In genomic region chr11:87686407-87686806, GRCm38 (mm10) we compare ENCODE assay signal across 13 mouse cellular contexts. TPM values are rescaled to one million over a fixed set of nuclear protein-coding genes. Genes with fewer than 3 reads are reported as not detected.
DNase-seq lines count a peak whose midpoint lies in the region; ATAC-seq and TF ChIP-seq lines count a peak whose summit lies in the region.
"Had no signal": no experiment of that assay in that cellular context is flagged by ENCODE, and none has a peak within 500 bp of the region (broad histone marks: within the 10 kb centered on the region; RNA-seq: fewer than 3 reads in every experiment).

No protein-coding gene starts in this region.

- WGBS in heart, embryonic 13.5 days: 64% methylated on average over 7 of the region's 7 CpGs
- WGBS in neural tube, embryonic 14.5 days: 65% methylated on average over 7 of the region's 7 CpGs
- 51% methylated on average over 7 of the region's 7 CpGs for WGBS in midbrain, postnatal 0 days

- H3K4me3 ChIP-seq in heart, embryonic 13.5 days: no peak overlapping the region
- no peak overlapping the region for H3K4me3 ChIP-seq in neural tube, embryonic 14.5 days (ENCODE audit: low read depth, low read length)
- no peak overlapping the region for H3K4me3 ChIP-seq in midbrain, postnatal 0 days (ENCODE audit: low read depth, low read length)
- H3K4me3 ChIP-seq: heart, embryonic 12.5 days; limb, embryonic 12.5 days had no signal

- H3K27me3 ChIP-seq in heart, embryonic 13.5 days (replicated peaks): no peaks in the 10 kb centered on the region
- no peaks in the 10 kb centered on the region for H3K27me3 ChIP-seq in neural tube, embryonic 14.5 days (ENCODE audit: control insufficient read depth, insufficient read depth, low read length)
- no peaks in the 10 kb centered on the region for H3K27me3 ChIP-seq in midbrain, postnatal 0 days (ENCODE audit: insufficient read depth, low read length)

- TF ChIP-seq CTCF in midbrain, postnatal 0 days (IDR thresholded peaks at IDR 0.05): no peak

- H3K9me3 ChIP-seq in heart, embryonic 13.5 days: no peaks in the 10 kb centered on the region
- H3K9me3 ChIP-seq in neural tube, embryonic 14.5 days (ENCODE audit: control insufficient read depth, low read length): no peaks in the 10 kb centered on the region
- H3K9me3 ChIP-seq in midbrain, postnatal 0 days (ENCODE audit: low read length): no peaks in the 10 kb centered on the region
- H3K9me3 ChIP-seq: heart, embryonic 12.5 days; limb, embryonic 12.5 days had no signal

- no peaks in the 10 kb centered on the region for H3K36me3 ChIP-seq in heart, embryonic 13.5 days
- no peaks in the 10 kb centered on the region for H3K36me3 ChIP-seq in neural tube, embryonic 14.5 days (ENCODE audit: control insufficient read depth, insufficient read depth, low read length)
- H3K36me3 ChIP-seq in midbrain, postnatal 0 days (ENCODE audit: insufficient read depth, low read length): no peaks in the 10 kb centered on the region
- H3K36me3 ChIP-seq: heart, embryonic 12.5 days; limb, embryonic 12.5 days had no signal

- no peak for ATAC-seq in heart, embryonic 13.5 days (ENCODE audit: extremely low read depth, insufficient number of reproducible peaks, low FRiP score, low TSS enrichment)
- no peak for ATAC-seq in neural tube, embryonic 14.5 days (ENCODE audit: low read depth)
- no peak for ATAC-seq in midbrain, postnatal 0 days (ENCODE audit: low FRiP score)
- ATAC-seq: hindbrain, embryonic 16.5 days had no signal

- H3K4me2 ChIP-seq in heart, embryonic 13.5 days: no peak overlapping the region
- no peak overlapping the region for H3K4me2 ChIP-seq in neural tube, embryonic 14.5 days (ENCODE audit: low read depth, low read length)
- no peak overlapping the region for H3K4me2 ChIP-seq in midbrain, postnatal 0 days (ENCODE audit: low read depth, low read length, poor library complexity, severe bottlenecking)
- H3K4me2 ChIP-seq: heart, embryonic 12.5 days; limb, embryonic 12.5 days had no signal

- 0 out of 2 replicates have a peak overlapping the region, but pooled peaks have one; percentile 5 for H3K27ac ChIP-seq in heart, embryonic 13.5 days (replicated peaks)
- H3K27ac ChIP-seq in neural tube, embryonic 14.5 days (ENCODE audit: low read depth, low read length): peak overlapping the region; percentile 16; the same call in 1 of the 2 replicates
- H3K27ac ChIP-seq in midbrain, postnatal 0 days (ENCODE audit: low read depth, low read length): peak overlapping the region; percentile 6; the same call in 1 of the 2 replicates
- H3K27ac ChIP-seq: limb, embryonic 12.5 days had no signal

- DNase-seq in heart, adult 18-20 months: no peak
- no peak for DNase-seq in neural tube, embryonic 10.5 days (ENCODE audit: extremely low spot score, low spot score)
- DNase-seq in ZHBTc4 (ENCODE audit: low read depth, low spot score): peak; percentile 37
- DNase-seq in midbrain, postnatal 0 days (ENCODE audit: low spot score): no peak
- DNase-seq in adrenal gland, adult 2 months: no peak
- DNase-seq in ovary, adult 18-20 months (ENCODE audit: low spot score): no peak
- DNase-seq: adrenal gland, adult 8-10 months; cerebellum, adult 9-11 months had no signal

- peaks cover 51% of the 10 kb centered on the region for H3K4me1 ChIP-seq in heart, embryonic 13.5 days
- H3K4me1 ChIP-seq in neural tube, embryonic 14.5 days (ENCODE audit: control insufficient read depth, insufficient read depth, low read length): no peaks in the 10 kb centered on the region
- H3K4me1 ChIP-seq in midbrain, postnatal 0 days (ENCODE audit: insufficient read depth, low read length): 0 out of 2 replicates have a peak, but pooled peaks cover 5% of the 10 kb centered on the region

- no peak overlapping the region for H3K9ac ChIP-seq in heart, embryonic 13.5 days
- H3K9ac ChIP-seq in neural tube, embryonic 14.5 days (replicated peaks; ENCODE audit: low read depth, low read length): no peak overlapping the region
- peak overlapping the region; percentile 36; the same call in 1 of the 2 replicates for H3K9ac ChIP-seq in midbrain, postnatal 0 days (replicated peaks; ENCODE audit: low read length, poor library complexity, severe bottlenecking)
- H3K9ac ChIP-seq: heart, embryonic 12.5 days; limb, embryonic 12.5 days had no signal

RNA-seq across cellular contexts. Expression of gene Rnf43, which starts 23.9 kb away (rescaled TPM):
- 1.3 and 1.6 TPM in 2 replicates for polyA plus RNA-seq in heart, embryonic 13.5 days (2015; fragmentation: Nextera tagmentation; extraction: Ambion mirVana)
- total RNA-seq in heart, adult 18-20 months (2021): under 1 TPM; 0.10 to 0.67 TPM
- 0.71 and 1.1 TPM in 2 replicates for polyA plus RNA-seq in neural tube, embryonic 14.5 days (2014; fragmentation: Nextera tagmentation; extraction: Ambion mirVana)
- total RNA-seq in midbrain, postnatal 0 days (2014; rRNA removed): 2.8 and 5.0 TPM in 2 replicates
- polyA plus RNA-seq in midbrain, postnatal 0 days (2015; fragmentation: Nextera tagmentation; extraction: Ambion mirVana): 0.56 and 0.93 TPM in 2 replicates
- 1 to 10 TPM; 3.8 to 7.8 TPM for total RNA-seq in adrenal gland, adult 2 months (2021)
- 5.3 and 6.4 TPM in 2 replicates for polyA plus RNA-seq in adrenal gland, adult 2 months (2012; rRNA removed)

RNA-seq across cellular contexts. Expression of gene Supt4a, which starts 50.9 kb away (rescaled TPM):
- 104 and 115 TPM in 2 replicates for polyA plus RNA-seq in heart, embryonic 13.5 days (2015; fragmentation: Nextera tagmentation; extraction: Ambion mirVana)
- 10 to 100 TPM; 42.8 to 46.1 TPM for total RNA-seq in heart, adult 18-20 months (2021)
- 137 and 139 TPM in 2 replicates for polyA plus RNA-seq in neural tube, embryonic 14.5 days (2014; fragmentation: Nextera tagmentation; extraction: Ambion mirVana)
- total RNA-seq in midbrain, postnatal 0 days (2014; rRNA removed): 47.8 and 55.4 TPM in 2 replicates
- 122 and 128 TPM in 2 replicates for polyA plus RNA-seq in midbrain, postnatal 0 days (2015; fragmentation: Nextera tagmentation; extraction: Ambion mirVana)
- 10 to 100 TPM; 43.3 to 74.3 TPM for total RNA-seq in adrenal gland, adult 2 months (2021)
- polyA plus RNA-seq in adrenal gland, adult 2 months (2012; rRNA removed): 18.5 and 21.4 TPM in 2 replicates
